Mouse (Mus musculus) cerebellum, postnatal 14 days (tissue): ENCODE results near the gene Akip1.

Experiments used
- DNase-seq, 2 experiments: peaks; one replicate each; pipeline ENCODE4 v3.0.0; 2021; ENCODE audit warnings: mixed read lengths in 2 of 2

Gene Akip1

GRCm38 (mm10) chr7:109703190-109704015, at the start of gene Akip1, which contains the start of gene St5:
TSS of gene Akip1 (plus strand) at chr7:109703690.
TSS of gene St5 (minus strand) at chr7:109703605.
- DNase-seq = peak; percentile 95 to 96

DNA sequence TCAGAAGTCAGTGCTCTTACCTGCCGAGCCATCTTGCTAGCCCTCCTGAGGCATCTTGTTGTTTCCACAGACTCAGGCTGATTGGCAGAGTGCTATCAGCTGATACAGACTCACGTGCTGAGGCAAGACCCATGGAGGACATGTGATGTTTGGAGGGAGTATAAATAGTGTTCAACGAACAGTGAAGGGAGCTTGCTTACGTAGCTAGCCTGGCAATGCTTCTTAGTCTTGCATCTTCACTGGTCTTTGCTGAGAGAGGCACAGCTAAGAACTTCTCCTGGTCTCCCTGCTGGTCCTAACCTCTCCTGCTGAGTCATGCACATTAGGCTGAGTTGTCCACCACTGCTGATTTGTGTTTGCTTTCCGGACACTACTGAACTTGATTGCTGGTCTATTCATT, 48.6 kb upstream of the Akip1 start:
- no peak for DNase-seq

GRCm38 (mm10) chr7:109657884-109658283, 45.6 kb upstream of the Akip1 start:
- DNase-seq = no peak

GRCm38 (mm10) chr7:109659278-109659677, 44.2 kb upstream of the Akip1 start:
- DNase-seq = no peak

DNA sequence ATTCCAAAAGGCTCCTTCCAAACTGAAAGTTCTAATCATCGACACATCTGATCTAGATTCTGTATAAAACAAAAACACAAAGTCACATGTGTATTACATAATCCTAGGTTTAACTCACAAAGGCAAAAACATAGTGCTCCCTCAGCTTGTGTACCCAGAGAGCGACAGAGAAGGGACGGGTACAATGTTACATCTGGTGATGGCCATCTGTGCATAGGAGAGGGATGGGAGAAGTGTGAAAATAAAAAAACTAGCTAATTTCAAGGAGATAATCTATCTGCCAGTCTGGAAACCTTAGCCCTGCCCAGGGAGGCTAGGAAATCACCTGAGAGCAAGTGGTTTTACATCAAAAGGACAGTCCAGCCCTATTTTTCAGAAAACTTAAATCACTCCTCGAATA, 40.9 kb upstream of the Akip1 start:
- DNase-seq = no peak

- no peak for DNase-seq
Measured at GRCm38 (mm10) chr7:109666664-109667063, 36.8 kb upstream of the Akip1 start.

DNA sequence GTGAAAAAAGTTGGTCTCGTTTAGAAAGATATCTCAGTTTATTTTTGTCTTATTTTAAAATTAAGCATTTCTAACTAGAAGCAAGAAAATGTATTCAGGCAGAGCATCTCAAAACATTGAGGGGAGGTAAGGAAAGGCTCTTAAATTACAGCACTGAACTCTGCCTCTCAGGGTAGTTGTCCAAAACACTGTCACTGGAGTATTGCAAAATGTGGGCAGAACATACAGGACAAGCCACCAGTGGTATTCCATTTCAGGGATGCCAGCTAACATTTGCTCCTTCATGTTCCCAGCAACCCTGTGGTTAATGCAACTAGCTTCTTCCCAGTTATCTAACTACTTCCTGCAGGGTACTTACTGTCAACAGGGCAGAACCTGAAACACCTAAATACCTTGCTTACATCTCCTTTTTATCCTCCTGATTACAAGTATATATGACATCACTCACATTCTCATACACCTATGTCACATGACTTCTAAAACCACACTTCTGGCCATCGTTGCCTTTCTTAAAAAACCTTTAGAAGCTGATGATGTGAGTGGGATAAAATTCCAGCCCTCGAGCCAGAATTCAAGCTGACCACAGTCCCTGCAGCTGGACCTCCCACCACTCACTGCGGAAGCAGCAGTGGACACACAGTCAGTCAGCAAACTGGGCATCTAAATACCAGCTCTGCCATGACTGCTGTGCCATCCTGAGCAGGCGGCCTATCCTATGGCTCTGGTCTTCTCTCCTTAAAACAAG, 33.9 kb upstream of the Akip1 start:
- no peak for DNase-seq

DNA sequence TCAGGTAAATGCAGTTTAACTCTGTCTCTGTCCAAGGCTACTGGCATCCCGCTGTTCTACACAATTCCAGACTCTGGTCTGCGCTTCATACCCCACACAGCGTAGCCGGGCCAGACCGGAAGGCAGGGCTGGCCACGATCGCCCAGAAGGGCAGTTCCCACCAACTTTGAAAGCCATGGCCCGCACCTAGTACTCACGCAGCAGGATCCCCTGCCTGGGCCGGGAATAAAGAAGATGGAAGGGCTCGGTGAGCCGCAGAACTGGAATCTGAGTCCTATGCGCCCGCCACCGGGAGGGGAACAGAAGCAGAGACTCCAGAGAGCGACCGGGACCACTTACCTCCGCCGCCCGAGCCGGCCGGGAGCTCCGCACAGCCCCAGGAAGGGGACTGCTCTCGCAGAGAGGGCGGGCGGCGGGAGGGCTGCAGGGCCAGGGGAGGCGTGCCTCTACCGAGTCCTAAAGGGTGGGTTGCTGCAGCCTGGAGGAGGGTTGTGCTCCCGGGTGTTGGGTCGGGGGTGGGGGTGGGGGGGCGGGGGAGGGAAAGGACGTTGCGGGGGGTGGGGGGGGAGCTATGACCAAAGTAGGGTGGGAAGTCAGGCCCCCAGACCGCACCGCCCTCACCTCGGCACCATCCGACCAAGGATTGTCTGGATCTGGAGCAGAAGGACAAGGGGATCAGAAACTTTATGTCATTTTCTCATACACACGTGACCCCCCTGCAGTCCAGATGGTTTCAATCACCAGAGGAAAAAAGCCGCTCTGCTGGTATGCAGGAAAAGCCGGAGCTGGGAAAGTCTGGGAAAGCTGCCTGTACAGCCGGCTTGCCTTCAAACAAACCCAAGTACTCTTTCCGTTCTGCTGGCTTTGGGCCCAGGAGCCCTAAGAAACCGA, 31.7 kb upstream of the Akip1 start:
- DNase-seq = peak; percentile 63 to 65

GRCm38 (mm10) chr7:109674944-109675628, 28.4 kb upstream of the Akip1 start:
- DNase-seq = no peak

GRCm38 (mm10) chr7:109680284-109680683, 23.2 kb upstream of the Akip1 start:
- DNase-seq = no peak

GRCm38 (mm10) chr7:109680879-109681278, 22.6 kb upstream of the Akip1 start:
- no peak for DNase-seq

DNA sequence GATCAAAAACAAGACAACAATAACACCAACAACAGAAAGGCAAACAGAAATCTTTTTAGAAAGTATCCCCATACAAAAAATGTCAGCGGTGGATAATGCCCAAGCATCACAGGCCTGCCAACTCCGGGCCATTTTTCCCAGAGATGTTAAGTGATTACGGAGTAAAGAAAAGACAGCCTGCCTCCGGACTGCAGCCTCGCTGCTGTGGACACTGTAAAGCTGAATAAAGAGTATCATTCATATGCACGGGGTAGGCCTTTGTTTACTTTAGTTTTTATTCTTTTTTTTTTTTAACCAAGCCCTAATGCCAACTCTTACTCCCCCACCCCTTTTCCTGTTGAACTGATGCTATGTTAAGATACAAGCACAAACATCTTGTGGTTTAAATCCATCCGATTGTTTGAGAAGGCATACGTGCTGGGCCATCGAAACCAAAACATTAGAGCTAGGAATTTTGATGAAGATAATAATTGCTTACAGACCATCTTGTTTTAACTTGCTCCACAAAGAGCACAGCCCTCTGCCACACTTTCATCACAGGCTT, 16.8 kb upstream of the Akip1 start:
- no peak for DNase-seq

GRCm38 (mm10) chr7:109690101-109690500, 13.4 kb upstream of the Akip1 start:
- peak in 1 of 2 experiments; percentile 15 for DNase-seq

DNA sequence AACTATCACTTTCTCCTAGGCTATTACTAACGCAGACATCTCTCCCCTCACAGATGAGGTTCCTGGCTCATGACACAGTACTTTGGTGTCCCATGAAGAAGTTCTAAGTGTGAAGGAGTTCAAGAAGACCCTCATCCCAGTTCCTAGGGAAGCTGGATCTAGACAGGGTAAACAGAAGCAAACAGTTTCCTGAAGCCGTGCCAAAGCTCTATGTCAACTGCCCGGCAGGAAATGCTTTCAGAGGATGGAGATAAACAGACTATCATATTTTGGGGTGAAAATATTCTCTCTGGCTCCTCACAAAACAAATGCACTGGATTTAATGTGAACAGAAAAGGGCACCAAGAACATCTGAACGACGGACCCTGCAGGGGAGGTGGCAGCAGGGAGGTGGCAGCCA, 12.5 kb upstream of the Akip1 start:
- DNase-seq = no peak

DNA sequence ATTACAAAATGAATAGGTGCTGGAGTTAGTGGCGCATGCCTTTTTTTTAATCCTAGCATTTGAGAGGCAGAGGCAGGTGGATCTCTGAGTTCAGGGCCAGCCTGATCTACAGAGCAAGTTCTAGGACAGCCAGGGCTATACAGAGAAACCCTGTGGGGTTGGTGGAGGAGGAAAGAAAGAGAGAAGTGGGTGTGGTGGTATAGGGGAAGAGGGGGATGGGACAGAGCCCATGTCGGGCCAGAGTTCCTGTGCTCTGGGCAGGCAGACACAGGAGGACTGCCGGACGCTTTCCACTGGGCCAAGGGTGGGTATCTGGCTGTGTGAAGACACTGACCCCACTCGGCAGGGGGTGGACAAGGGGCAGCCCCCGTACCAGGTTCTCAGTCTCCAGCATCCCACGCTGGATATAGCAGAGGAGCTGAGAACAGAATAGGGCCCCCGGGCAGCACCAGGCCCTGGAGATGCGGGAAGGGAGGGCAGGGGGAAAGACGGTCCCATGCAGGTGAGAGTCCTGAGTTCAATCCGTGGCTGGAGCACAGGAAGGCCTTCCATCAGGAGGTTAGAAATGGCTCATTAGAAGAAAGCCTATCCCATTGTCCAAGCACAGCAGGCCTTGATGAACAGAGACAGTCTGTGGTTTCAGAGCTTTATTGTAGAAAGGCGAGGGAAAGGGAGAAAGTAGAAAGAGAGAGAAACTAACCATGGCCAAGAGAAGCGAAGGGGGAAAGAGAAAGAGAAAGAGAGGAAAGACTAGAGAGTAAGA, 8.7 kb upstream of the Akip1 start:
- DNase-seq = no peak

- no peak for DNase-seq
Measured at GRCm38 (mm10) chr7:109695339-109695726, 8.2 kb upstream of the Akip1 start.

DNA sequence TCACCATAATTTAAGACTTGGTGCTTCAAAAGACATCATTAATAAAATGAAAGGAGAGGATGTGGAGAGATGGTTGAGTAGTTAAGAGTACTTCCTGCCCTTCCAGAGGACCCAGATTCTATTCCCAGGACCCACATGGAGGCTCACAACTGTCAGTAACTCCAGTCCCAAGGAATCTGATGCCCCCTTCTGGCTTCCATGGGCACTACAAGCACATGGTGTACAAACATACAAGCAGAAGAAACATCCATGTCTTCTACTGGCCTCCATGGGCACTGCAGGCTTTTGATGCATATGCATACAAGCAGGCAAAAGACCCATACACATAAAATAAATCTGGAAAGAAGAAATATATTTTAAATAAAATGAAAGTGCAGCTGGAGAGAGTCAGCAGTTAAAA, 3.3 kb upstream of the Akip1 start:
- peak in 1 of 2 experiments; percentile 22 for DNase-seq

DNA sequence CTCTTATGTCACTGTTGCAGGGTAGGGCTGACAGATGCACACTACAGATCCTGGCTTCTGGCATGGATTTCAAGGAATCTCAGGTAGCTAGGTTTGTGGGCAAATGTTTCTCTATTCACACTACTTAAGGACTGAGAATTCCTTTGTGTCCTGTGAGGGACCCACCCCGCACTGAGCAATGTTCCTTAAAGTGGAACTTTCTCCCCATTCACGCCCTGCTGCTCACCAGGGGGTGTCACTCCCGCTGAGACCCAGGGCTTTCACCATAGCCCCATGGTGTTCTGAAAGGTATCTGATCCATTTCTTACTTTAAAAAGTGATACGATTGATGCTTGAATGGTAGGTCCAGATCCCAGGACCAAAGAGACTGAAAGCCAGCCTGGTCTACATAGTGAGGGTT, 769 bp upstream of the Akip1 start:
- peak; percentile 30 to 52 for DNase-seq

DNA sequence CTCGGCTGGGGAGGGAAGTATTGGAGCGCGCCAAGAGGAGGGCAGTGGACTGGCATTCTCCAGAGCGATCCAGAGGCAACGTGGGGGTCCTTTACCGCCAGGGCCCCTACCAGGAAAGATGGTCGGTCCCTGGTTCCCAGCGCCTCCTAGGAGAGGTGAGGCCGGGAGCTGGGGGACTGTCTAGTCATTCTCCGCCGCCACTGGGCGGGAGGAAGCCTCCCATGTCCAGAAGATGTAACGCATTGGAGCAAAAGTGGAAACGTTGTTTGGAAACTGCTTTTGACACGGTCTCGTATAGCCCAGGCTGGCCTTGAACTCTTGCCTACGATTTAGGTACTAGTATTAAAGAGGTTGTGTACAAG, 507 bp downstream of the Akip1 start:
- DNase-seq = no peak

GRCm38 (mm10) chr7:109704461-109704860, 971 bp downstream of the Akip1 start:
- DNase-seq = no peak

DNA sequence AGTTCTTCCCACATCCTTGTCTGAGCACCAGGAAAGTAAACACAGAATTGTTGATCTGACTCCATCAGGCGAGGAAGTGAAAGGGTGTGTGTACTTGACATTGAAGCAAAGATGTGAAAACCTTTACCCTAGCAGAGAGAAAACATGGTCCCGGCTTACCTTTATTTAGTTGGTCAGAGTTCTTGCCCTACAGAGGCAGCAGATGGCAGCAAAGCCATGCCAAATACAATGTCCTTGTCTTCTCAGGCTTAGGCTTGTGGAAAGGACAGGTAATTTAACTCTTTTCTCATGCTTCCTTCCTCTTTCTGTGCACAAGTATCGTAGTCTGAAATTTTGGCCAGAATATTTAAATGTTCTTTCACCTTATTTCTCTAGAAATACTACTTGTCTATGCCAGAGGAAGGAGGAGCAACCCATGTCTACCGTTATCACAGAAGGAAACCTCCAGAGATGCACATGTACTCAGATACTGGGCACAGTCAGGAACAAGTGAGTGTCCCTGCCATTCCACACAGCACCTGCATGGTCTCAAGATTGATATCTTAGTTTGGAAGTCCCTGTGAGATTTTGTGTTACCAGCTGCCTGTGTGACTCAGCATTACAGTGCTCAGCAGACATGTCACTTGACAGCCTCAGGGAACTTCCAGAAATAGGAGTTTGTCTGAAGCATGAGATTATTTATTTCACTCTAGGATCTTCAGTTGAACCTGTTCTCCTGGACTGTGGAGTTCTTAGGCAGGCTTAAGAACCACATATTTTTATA, 3.7 kb downstream of the Akip1 start:
- DNase-seq = peak; percentile 79 to 85
